Mouse (Mus musculus) ovary, adult 2 months (tissue): ENCODE results near the gene R3hdm4. TPM values are rescaled to one million over a fixed set of nuclear protein-coding genes. Genes with fewer than 3 reads are reported as not detected.

Experiments
- polyA plus RNA-seq: library from polyadenylated mRNA; depleted of rRNA; stranded (reverse); fragments of >200 nt; gene quantifications from 2 replicates; pipeline ENCODE4 v1.2.3, GENCODE M21; 2012; rRNA removed

Gene R3hdm4
- polyA plus RNA-seq, result 253 and 262 TPM in 2 replicates

GRCm38 (mm10) chr10:79920958-79921535 lies at the start of gene R3hdm4:
Gene R3hdm4 (minus strand): TSS chr10:79921208.

GRCm38 (mm10) chr10:79970415-79971182 lies 49.6 kb upstream of the R3hdm4 start, which contains the start of gene Grin3b:
Gene Grin3b (plus strand): TSS chr10:79970715.

GRCm38 (mm10) chr10:79959847-79960601 lies 39.0 kb upstream of the R3hdm4 start, which contains the start of gene Wdr18:
Gene Wdr18 (plus strand): TSS chr10:79960152.

GRCm38 (mm10) chr10:79926491-79927323 lies 5.7 kb upstream of the R3hdm4 start, which contains the start of gene Arid3a:
Gene Arid3a (plus strand): TSS chr10:79927043.

GRCm38 (mm10) chr10:79916808-79917531 lies 4.0 kb downstream of the R3hdm4 start, which contains the start of gene Kiss1r:
Gene Kiss1r (plus strand): TSS chr10:79916971.

GRCm38 (mm10) chr10:79910556-79910955 lies 10.5 kb downstream of the R3hdm4 start, which contains the start of gene Gm26602:
Gene Gm26602 (plus strand): TSS chr10:79910856.

GRCm38 (mm10) chr10:79908167-79909091 lies 12.6 kb downstream of the R3hdm4 start, which contains the start of gene Med16:
Gene Med16 (minus strand): TSS chr10:79908923.

GRCm38 (mm10) chr10:79890670-79891069 lies 30.3 kb downstream of the R3hdm4 start, which contains the start of gene Cfd:
Gene Cfd (plus strand): TSS chr10:79890853.

GRCm38 (mm10) chr10:79886054-79886453 lies 35.0 kb downstream of the R3hdm4 start, which contains the start of gene Elane:
Gene Elane (plus strand): TSS chr10:79886247.

GRCm38 (mm10) chr10:79874290-79874862 lies 46.6 kb downstream of the R3hdm4 start, which contains the start of the genes Prtn3 and Plppr3:
Gene Prtn3 (plus strand): TSS chr10:79874476.
Gene Plppr3 (minus strand): TSS chr10:79874634.

Other genes with a start within 250 kb of the R3hdm4 start
- gene Cdc34, start 239.0 kb downstream of the R3hdm4 start, polyA plus RNA-seq, result 105 and 140 TPM in 2 replicates
- 0.38 and 0.59 TPM in 2 replicates for gene Gzmm, start 232.2 kb downstream of the R3hdm4 start, polyA plus RNA-seq
- 812 and 1,288 TPM in 2 replicates for gene Bsg, start 216.7 kb downstream of the R3hdm4 start, polyA plus RNA-seq
- 15.6 and 16.5 TPM in 2 replicates for gene Hcn2, start 204.6 kb downstream of the R3hdm4 start, polyA plus RNA-seq
- gene Polrmt, start 174.6 kb downstream of the R3hdm4 start, polyA plus RNA-seq, result 87.5 and 91.0 TPM in 2 replicates
- gene Fgf22, start 166.1 kb downstream of the R3hdm4 start, polyA plus RNA-seq, result 0.14 TPM in 1 of 2 replicates, not detected in the other
- gene Rnf126, start 154.3 kb downstream of the R3hdm4 start, polyA plus RNA-seq, result 308 and 375 TPM in 2 replicates
- 44.1 and 45.1 TPM in 2 replicates for gene Fstl3, start 143.9 kb downstream of the R3hdm4 start, polyA plus RNA-seq
- gene Prss57, start 130.2 kb downstream of the R3hdm4 start, polyA plus RNA-seq, result 0.20 and 0.37 TPM in 2 replicates
- 90.7 and 101 TPM in 2 replicates for gene Palm, start 127.6 kb downstream of the R3hdm4 start, polyA plus RNA-seq
- 5.1 and 6.2 TPM in 2 replicates for gene Misp, start 100.2 kb downstream of the R3hdm4 start, polyA plus RNA-seq
- gene Ptbp1, start 66.8 kb downstream of the R3hdm4 start, polyA plus RNA-seq, result 420 and 461 TPM in 2 replicates
- 9.7 and 11.8 TPM in 2 replicates for gene Prtn3, start 46.7 kb downstream of the R3hdm4 start, polyA plus RNA-seq
- gene Plppr3, start 46.6 kb downstream of the R3hdm4 start, polyA plus RNA-seq, result 55.3 and 72.1 TPM in 2 replicates
- gene Elane, start 35.0 kb downstream of the R3hdm4 start, polyA plus RNA-seq, result 0.20 and 1.7 TPM in 2 replicates
- 3,404 and 4,096 TPM in 2 replicates for gene Cfd, start 30.4 kb downstream of the R3hdm4 start, polyA plus RNA-seq
- 147 and 148 TPM in 2 replicates for gene Med16, start 12.3 kb downstream of the R3hdm4 start, polyA plus RNA-seq
- not detected in 2 replicates for gene Gm26602, start 10.4 kb downstream of the R3hdm4 start, polyA plus RNA-seq
- 11.7 and 14.4 TPM in 2 replicates for gene Kiss1r, start 4.2 kb downstream of the R3hdm4 start, polyA plus RNA-seq
- 12.3 and 12.7 TPM in 2 replicates for gene Arid3a, start 5.8 kb upstream of the R3hdm4 start, polyA plus RNA-seq
- 93.7 and 94.3 TPM in 2 replicates for gene Wdr18, start 38.9 kb upstream of the R3hdm4 start, polyA plus RNA-seq
- gene Grin3b, start 49.5 kb upstream of the R3hdm4 start, polyA plus RNA-seq, result 0.26 and 0.77 TPM in 2 replicates
- gene Tmem259, start 63.1 kb upstream of the R3hdm4 start, polyA plus RNA-seq, result 471 and 485 TPM in 2 replicates
- 287 and 331 TPM in 2 replicates for gene Cnn2, start 67.4 kb upstream of the R3hdm4 start, polyA plus RNA-seq
- gene Abca7, start 75.3 kb upstream of the R3hdm4 start, polyA plus RNA-seq, result 20.1 and 25.5 TPM in 2 replicates
- gene Arhgap45, start 95.4 kb upstream of the R3hdm4 start, polyA plus RNA-seq, result 23.1 and 27.9 TPM in 2 replicates
- 406 and 421 TPM in 2 replicates for gene Polr2e, start 118.6 kb upstream of the R3hdm4 start, polyA plus RNA-seq
- 613 and 620 TPM in 2 replicates for gene Gpx4, start 126.0 kb upstream of the R3hdm4 start, polyA plus RNA-seq
- 85.9 and 89.3 TPM in 2 replicates for gene Sbno2, start 184.4 kb upstream of the R3hdm4 start, polyA plus RNA-seq
- 186 and 203 TPM in 2 replicates for gene Stk11, start 194.6 kb upstream of the R3hdm4 start, polyA plus RNA-seq
- gene Atp5d, start 217.4 kb upstream of the R3hdm4 start, polyA plus RNA-seq, result 1,675 and 3,137 TPM in 2 replicates
- gene Cbarp, start 219.6 kb upstream of the R3hdm4 start, polyA plus RNA-seq, result 58.9 and 61.5 TPM in 2 replicates
- 221 and 248 TPM in 2 replicates for gene Midn, start 227.1 kb upstream of the R3hdm4 start, polyA plus RNA-seq
- gene Cirbp, start 244.8 kb upstream of the R3hdm4 start, polyA plus RNA-seq, result 166 and 186 TPM in 2 replicates